Mouse (Mus musculus) forebrain, embryonic 13.5 days (tissue): Measurements from ENCODE around the gene Ctc1. TPM values are rescaled to one million over a fixed set of nuclear protein-coding genes. Genes with fewer than 3 reads are reported as not detected.
"Not testable (repeated sequence)": the region's sequence is repeated elsewhere in the genome, so short reads cannot be mapped to it uniquely, and the experiment has no call there.

Source experiments
- ATAC-seq: fragments of 200-750 bp; cut with Nextera tagmentation; 2 replicates; pipeline ENCODE4 v1.8.0; 2017
- H3K27ac ChIP-seq: fragments of 300-500 bp; sonication (generic); 2 replicates; pipeline ENCODE4 v1.5.1; 2015; ENCODE audit warnings: inconsistent platforms, mild to moderate bottlenecking, moderate library complexity
- H3K27me3 ChIP-seq: fragments of 300-500 bp; sonication (generic); 2 replicates; pipeline ENCODE4 v1.6.1; 2015; ENCODE audit warnings: mild to moderate bottlenecking, inconsistent platforms
- H3K36me3 ChIP-seq: fragments of 300-500 bp; sonication (generic); 2 replicates; pipeline ENCODE4 v1.6.1; 2015; ENCODE audit warnings: mild to moderate bottlenecking, inconsistent platforms; ENCODE audit not compliant: poor library complexity, severe bottlenecking
- H3K4me1 ChIP-seq: fragments of 300-500 bp; sonication (generic); 2 replicates; pipeline ENCODE4 v1.6.1; 2015; ENCODE audit warnings: inconsistent platforms
- H3K4me2 ChIP-seq: fragments of 300-500 bp; sonication (generic); 2 replicates; pipeline ENCODE4 v1.6.1; 2015; ENCODE audit warnings: inconsistent platforms, mild to moderate bottlenecking, moderate library complexity
- H3K4me3 ChIP-seq: fragments of 300-500 bp; sonication (generic); 2 replicates; pipeline ENCODE4 v1.5.1; 2015; ENCODE audit warnings: mild to moderate bottlenecking, inconsistent platforms
- H3K9ac ChIP-seq: fragments of 300-500 bp; sonication (generic); 2 replicates; pipeline ENCODE4 v1.6.1; 2015; ENCODE audit warnings: mild to moderate bottlenecking, inconsistent platforms
- H3K9me3 ChIP-seq: fragments of 300-500 bp; sonication (generic); replicated peaks from 2 replicates; pipeline ENCODE4 v1.6.1; 2016; ENCODE audit warnings: inconsistent platforms
- WGBS: fragments of 180-500 bp; shearing (Covaris S2); methylation state at CpG from one replicate; pipeline ENCODE4 v1.1.7; 2015; 5-methylcytosine and 5-hydroxymethylcytosine counted together
- polyA plus RNA-seq: library from polyadenylated mRNA; unstranded; fragments of >200 nt; fragmentation: Nextera tagmentation; extraction: Ambion mirVana; gene quantifications from 2 replicates; pipeline ENCODE4 v1.2.1, GENCODE M21; 2015

Ctc1 gene
- 55.6 and 67.4 TPM in 2 replicates for polyA plus RNA-seq

DNA sequence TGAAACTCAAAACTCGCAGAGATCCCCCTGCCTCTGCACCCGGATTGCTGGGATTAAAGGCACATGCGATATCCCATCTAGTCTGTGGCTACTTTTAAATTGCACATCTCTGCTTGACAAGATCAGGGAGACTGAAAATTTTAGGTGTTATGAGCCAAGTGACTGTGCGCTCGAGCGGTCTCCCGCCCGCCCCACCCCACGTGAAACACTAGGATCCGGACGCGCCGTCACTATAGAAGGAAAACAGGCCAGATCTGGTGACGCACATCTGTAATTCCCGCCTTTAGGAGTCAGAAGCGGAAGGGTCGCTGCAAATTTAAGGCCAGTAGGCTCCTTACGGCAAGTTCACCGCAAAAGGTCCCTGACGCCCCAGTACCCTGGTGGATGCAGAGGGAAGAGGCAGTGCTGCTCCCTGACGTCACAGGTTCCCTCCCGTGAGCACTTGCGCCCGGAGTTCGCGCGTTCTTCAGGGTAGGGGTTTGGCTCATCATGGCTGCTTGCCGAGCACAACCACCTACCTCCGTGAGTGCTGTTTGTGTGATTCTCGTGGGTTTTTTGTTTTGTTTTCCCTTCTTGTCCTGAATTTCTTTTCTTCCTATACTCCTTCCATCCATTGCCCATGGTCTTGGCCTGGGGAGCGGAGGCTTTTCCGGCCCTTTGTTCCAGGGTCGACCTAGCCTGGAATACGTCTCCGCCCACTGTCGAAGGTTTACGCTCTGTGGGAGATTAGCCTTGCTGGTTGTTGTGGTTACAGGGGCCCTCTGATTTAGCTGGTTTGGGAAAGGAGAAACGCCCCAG is at the start of gene Ctc1:
TSS of gene Ctc1 (plus strand) at position 268 of the 798 bp plus-strand sequence.
- H3K4me1 ChIP-seq: peaks cover 26% of the 10 kb centered on the region
- 3% methylated on average over 38 of the region's 38 CpGs for whole genome bisulfite sequencing
- peak within 1 kb of the TSS; percentile 69 for H3K4me2 ChIP-seq
- peak; percentile 95 for ATAC-seq
- peak within 1 kb of the TSS; percentile 86 for H3K9ac ChIP-seq
- peak within 1 kb of the TSS; percentile 90 for H3K27ac ChIP-seq
- H3K4me3 ChIP-seq: peak within 1 kb of the TSS; percentile 69
- H3K36me3 ChIP-seq: 0 out of 2 replicates have a peak, but pooled peaks cover 2% of the 10 kb centered on the region
- H3K27me3 ChIP-seq: no peaks in the 10 kb centered on the region
- H3K9me3 ChIP-seq: no peaks in the 10 kb centered on the region

DNA sequence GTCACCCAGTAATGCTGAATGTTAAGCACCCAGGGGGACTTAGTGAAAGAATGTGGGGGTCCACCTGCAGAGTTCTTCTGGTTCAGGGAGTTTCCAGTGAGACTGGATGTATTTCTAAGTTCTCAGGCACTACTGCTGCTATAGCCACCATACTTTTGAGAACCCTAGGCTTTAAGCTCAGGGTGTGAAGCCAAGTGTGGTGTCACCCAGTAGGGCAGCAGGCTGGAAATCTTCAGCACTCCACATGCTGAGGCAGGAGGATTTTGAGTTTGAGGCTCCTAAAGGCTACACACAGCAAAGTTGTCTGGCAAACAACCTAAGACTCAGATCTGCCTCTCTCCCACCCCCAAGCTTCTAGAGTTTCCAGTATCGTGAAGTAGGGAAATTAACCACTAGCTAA is 49.2 kb upstream of the Ctc1 start:
- H3K4me2 ChIP-seq: no peak overlapping the region
- H3K4me3 ChIP-seq: no peak overlapping the region
- H3K9me3 ChIP-seq: no peaks in the 10 kb centered on the region
- H3K27me3 ChIP-seq: peaks cover 13% of the 10 kb centered on the region; the same call in 1 of the 2 replicates
- H3K4me1 ChIP-seq: peaks cover 13% of the 10 kb centered on the region
- H3K27ac ChIP-seq: no peak overlapping the region
- H3K36me3 ChIP-seq: no peaks in the 10 kb centered on the region
- 46% methylated on average over 1 of the region's 1 CpGs for WGBS
- ATAC-seq: no peak
- H3K9ac ChIP-seq: no peak overlapping the region

DNA sequence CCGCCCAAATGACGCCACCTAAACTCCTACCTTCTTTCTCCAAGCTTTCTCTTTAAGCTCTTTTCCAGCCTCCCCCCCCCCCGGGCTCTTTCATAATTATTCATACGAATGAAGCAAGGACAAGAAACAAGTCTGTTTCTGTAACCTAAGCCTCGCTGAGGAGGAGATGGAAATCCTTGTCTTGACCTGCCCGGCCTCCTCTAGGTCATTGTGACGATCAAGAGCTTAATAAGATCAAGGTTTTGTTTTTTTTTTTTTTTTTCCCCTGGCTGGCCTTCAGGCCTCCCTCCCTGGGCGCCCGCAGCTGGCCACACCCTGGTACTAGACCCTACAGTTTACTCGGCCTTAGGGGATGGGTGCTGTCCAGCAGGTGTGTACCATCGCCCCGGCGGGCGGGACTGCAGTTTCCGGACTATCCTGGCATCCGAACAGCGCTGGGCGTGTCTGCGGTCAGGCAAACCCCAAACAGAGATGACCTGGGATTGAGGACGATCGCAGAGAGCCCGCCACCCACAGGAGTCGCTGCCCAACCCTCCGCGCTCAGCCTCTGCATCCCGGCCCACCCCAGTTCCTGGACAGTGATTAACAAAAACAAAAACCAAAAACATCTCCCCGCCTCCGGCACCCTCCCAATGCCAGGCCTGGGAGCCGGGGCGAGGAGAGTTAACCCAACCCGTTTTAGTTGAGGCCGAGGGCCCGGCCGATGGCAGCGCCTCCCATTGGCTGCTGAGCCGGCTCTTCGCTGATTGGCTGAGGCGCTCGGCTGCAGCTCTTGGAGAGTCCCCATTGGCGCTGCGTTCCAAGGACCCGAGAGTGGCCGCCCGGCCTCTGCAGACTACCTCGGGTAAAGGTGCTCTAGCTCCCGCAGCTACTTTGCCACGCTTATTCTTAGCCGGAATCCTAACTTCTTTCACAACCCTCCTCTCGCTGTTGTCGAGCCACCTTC is 48.1 kb upstream of the Ctc1 start, which contains the start of gene Slc25a35:
TSS of gene Slc25a35 (plus strand) at position 795 of the 946 bp plus-strand sequence.
- peaks cover 13% of the 10 kb centered on the region for H3K4me1 ChIP-seq
- 2% methylated on average over 50 of the region's 50 CpGs for WGBS
- H3K9me3 ChIP-seq: no peaks in the 10 kb centered on the region
- no peaks in the 10 kb centered on the region for H3K36me3 ChIP-seq
- peak; percentile 99 for ATAC-seq
- H3K27ac ChIP-seq: no peak within 1 kb of the TSS
- peak within 1 kb of the TSS; percentile 64 for H3K4me3 ChIP-seq
- H3K4me2 ChIP-seq: peak within 1 kb of the TSS; percentile 93
- H3K9ac ChIP-seq: peak within 1 kb of the TSS; percentile 75
- H3K27me3 ChIP-seq: peaks cover 13% of the 10 kb centered on the region; the same call in 1 of the 2 replicates

DNA sequence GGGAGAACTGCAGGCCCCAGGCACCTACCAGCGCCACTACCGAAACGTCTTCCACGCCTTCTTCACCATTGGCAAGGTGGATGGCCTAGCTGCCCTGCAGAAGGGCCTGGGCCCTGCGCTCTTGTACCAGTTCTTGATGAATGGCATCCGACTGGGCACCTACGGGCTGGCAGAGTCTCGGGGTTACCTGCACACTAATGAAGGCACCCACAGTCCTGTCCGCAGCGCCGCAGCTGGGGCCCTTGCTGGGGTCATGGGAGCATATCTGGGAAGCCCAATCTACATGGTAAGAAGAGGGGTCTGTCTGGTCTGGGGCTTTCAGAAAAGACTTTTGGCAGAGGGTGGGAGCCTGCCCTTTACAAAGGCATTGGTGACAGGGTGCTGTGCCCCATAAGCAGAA is 47.0 kb upstream of the Ctc1 start:
- Histone ChIP-seq H3K9me3 (no peaks in the 10 kb centered on the region), H3K27me3 (peaks cover 8% of the 10 kb centered on the region; the same call in 1 of the 2 replicates), H3K4me2 (peak overlapping the region; percentile 93), H3K4me3 (0 out of 2 replicates have a peak overlapping the region, but pooled peaks have one; percentile 64), H3K9ac (peak overlapping the region; percentile 35), H3K27ac (no peak overlapping the region), H3K36me3 (no peaks in the 10 kb centered on the region), H3K4me1 (peaks cover 20% of the 10 kb centered on the region)
- ATAC-seq: no peak
- WGBS: 85% methylated on average over 11 of the region's 11 CpGs

DNA sequence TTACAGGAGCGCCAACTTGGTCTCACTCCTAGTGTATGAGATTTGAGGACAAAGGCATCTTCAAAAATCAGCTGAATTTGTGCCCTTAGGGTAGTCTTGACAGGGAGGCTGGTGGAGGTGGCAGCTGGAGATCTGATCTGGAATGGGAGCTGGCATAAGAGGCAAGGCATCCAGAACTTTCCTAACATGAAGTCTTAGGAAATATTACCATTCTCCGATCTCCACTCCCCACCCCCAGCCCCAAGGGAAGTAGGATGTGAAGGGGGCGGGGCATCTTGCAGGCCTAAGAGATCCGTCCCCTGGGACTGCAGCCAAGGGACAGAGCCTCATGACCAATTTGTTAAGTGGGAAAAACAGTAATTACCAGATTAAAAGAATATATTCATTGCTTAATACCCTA is 45.5 kb upstream of the Ctc1 start:
- H3K27ac ChIP-seq: no peak overlapping the region
- no peak overlapping the region for H3K4me2 ChIP-seq
- H3K27me3 ChIP-seq: peaks cover 8% of the 10 kb centered on the region; the same call in 1 of the 2 replicates
- H3K36me3 ChIP-seq: no peaks in the 10 kb centered on the region
- no peak overlapping the region for H3K9ac ChIP-seq
- 72% methylated on average over 4 of the region's 4 CpGs for WGBS
- H3K9me3 ChIP-seq: no peaks in the 10 kb centered on the region
- no peak for ATAC-seq
- H3K4me1 ChIP-seq: peaks cover 20% of the 10 kb centered on the region
- H3K4me3 ChIP-seq: no peak overlapping the region

DNA sequence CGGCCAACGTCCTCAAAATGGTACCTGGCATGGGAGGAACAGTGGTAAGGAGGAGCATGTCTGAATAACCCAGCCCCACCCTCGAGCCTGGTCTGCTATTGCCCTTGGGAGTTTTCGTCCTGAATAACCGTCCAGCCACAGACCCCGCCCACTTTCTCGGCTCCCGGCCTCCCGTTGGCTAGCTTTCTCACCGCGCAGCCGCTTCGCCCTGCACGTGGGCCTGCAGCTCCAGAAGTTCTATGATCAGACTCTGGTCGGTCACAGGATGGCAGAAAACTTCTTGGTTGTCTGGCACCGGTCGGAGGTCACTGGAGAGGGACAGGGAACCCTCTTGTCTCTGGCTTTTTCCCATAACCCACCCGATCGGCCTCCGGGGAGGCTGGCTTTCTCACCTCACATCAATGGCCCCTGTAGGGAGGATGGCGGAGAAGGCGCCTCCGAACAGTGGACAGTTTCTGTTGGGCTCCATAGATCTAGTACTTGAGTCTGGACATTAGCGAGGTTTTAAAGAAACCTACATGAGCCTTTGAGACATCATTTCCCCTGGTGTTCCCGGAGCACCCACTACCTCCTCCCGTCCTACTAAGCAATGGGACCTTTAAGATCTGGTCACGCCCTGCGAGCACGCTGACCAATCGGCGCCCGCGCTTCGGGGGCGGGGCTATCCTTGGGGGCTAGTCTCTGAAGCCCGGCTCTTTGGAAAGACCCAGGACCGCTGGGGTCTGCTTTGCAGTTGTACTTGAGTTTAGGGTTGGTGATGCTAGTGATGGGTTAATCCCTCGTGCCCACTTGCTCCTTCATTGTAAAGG is 42.3 kb upstream of the Ctc1 start:
- peak overlapping the region; percentile 67 for H3K4me2 ChIP-seq
- peak overlapping the region; percentile 46 for H3K4me3 ChIP-seq
- not testable (repeated sequence) for H3K9me3 ChIP-seq, H3K36me3 ChIP-seq, H3K27ac ChIP-seq, H3K27me3 ChIP-seq, H3K4me1 ChIP-seq
- H3K9ac ChIP-seq: peak overlapping the region; percentile 50
- WGBS: under 1% methylated on average over 38 of the region's 38 CpGs
- ATAC-seq: peak; percentile 93

DNA sequence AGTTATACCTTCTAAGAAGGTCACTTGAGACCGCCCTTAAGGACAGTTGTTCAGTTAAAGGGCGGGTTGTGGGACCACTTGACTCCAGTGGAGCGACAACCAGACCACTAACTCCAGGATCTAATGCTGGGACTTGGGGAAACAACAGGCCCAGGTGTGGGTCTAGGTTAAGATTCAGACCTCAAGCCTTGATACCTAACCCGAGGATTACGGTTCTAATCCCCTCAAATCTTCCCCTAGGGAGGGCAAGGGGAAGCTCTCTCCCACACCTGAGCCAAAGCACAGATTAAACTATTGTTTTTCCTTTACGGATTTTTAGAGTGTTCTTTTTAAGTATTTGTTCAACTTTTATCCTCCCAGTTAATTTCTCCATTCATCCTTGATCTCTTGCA is 41.7 kb upstream of the Ctc1 start:
- Histone ChIP-seq H3K9ac (0 out of 2 replicates have a peak overlapping the region, but pooled peaks have one; percentile 5), H3K36me3 (no peaks in the 10 kb centered on the region), H3K27me3 (no peaks in the 10 kb centered on the region), H3K4me1 (peaks cover 7% of the 10 kb centered on the region), H3K4me3 (peak overlapping the region; percentile 46), H3K4me2 (peak overlapping the region; percentile 67), H3K9me3 (no peaks in the 10 kb centered on the region), H3K27ac (no peak overlapping the region)
- no peak for ATAC-seq
- WGBS: 29% methylated on average over 6 of the region's 6 CpGs

DNA sequence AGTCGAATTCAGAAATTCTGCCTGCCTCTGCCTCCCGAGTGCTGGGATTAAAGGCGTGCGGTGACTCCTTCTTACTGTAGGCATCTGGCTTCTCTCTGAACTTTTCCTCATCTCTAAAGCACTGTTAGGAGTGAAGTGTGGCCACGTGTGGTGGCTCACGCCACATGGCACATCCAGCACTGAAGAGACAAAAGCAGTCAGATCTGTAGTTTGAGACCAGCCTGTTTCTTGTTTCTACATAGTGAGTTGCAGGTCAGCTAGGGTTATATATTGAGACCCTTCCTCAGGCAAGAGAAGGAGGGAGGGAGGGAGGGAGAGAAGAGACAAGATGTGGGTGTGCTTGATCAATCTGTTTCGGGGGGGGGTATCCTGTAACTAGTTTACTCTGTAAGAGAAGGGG is 40.6 kb upstream of the Ctc1 start, which contains the start of gene Rangrf:
TSS of gene Rangrf (minus strand) at position 101 of the 400 bp plus-strand sequence.
- Histone ChIP-seq H3K27ac (no peak within 1 kb of the TSS), H3K9ac (0 out of 2 replicates have a peak within 1 kb of the TSS, but pooled peaks have one; percentile 5), H3K27me3 (no peaks in the 10 kb centered on the region), H3K4me1 (peaks cover 7% of the 10 kb centered on the region), H3K4me3 (peak within 1 kb of the TSS; percentile 46), H3K4me2 (peak within 1 kb of the TSS; percentile 67), H3K9me3 (no peaks in the 10 kb centered on the region), H3K36me3 (no peaks in the 10 kb centered on the region)
- 85% methylated on average over 7 of the region's 7 CpGs for WGBS
- no peak for ATAC-seq

DNA sequence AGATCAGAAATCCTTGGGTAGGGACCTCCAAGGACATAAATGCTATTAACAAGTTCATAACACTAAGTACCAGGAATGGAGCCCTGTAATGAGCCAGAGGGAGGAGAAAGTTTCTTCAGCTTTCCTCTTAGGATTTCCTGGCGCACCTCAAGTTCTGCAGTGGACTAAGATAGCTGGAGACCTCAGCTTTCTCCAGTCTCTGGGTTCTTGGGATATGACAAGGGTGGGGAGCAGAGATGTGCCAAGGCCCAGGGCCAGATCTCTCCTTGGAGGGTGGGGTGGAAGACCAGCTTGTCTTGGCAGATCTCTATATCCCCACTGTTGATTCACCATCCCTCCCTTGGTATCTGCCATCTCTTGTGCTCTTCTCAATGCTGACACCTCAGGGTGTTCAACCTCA is 40.1 kb upstream of the Ctc1 start:
- Histone ChIP-seq H3K9ac (no peak overlapping the region), H3K4me3 (no peak overlapping the region), H3K27me3 (no peaks in the 10 kb centered on the region), H3K4me1 (peaks cover 7% of the 10 kb centered on the region), H3K4me2 (no peak overlapping the region), H3K36me3 (no peaks in the 10 kb centered on the region), H3K9me3 (no peaks in the 10 kb centered on the region), H3K27ac (no peak overlapping the region)
- no peak for ATAC-seq
- WGBS: 78% methylated on average over 1 of the region's 1 CpGs

DNA sequence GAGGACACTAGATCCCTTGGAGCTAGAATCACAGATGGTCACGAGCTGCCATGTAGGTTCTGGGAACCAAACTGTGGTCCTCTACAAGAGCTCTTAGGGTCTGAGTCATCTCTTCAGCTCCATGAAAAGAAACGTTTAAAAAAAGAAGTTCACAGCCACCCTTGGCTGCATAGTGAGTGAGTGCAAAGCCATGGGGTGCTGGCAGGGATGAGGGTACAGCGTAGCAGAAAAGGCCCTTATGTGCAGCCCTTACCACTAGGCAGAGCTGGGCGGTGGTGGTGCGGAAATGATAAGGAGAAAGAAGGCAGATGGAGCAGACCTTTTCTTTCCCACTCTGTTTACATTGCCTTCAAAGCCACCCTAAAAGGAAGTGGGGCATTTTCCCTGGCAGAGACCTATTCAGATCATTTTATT is 36.4 kb upstream of the Ctc1 start:
- Histone ChIP-seq H3K4me1 (no peaks in the 10 kb centered on the region), H3K4me2 (no peak overlapping the region), H3K9me3 (no peaks in the 10 kb centered on the region), H3K4me3 (no peak overlapping the region), H3K36me3 (no peaks in the 10 kb centered on the region), H3K27me3 (no peaks in the 10 kb centered on the region), H3K27ac (no peak overlapping the region), H3K9ac (no peak overlapping the region)
- ATAC-seq: no peak
- 66% methylated on average over 5 of the region's 5 CpGs for WGBS

DNA sequence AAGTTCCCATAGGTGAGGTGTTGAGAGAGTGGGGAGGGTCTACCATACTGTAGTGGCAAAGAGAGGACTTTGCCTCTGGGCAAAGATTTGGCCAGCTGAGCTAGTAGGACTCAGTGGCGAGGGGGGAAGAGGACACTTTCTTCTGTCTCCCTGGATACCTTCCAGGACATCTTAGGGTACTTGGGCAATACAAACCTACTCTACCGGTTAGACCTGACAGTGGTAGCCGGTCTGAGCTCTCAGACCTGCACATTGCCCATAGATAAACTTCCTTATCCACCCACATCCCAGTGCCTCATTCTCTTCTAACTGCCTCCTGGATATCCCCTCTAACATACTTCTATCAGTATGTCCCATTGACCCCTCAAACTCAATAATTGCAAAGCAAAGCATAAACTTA is 34.8 kb upstream of the Ctc1 start:
- ATAC-seq: no peak
- 84% methylated on average over 3 of the region's 3 CpGs for WGBS
- Histone ChIP-seq H3K9me3 (no peaks in the 10 kb centered on the region), H3K27me3 (no peaks in the 10 kb centered on the region), H3K4me2 (no peak overlapping the region), H3K36me3 (peaks cover under 1% of the 10 kb centered on the region; the same call in 1 of the 2 replicates), H3K4me1 (no peaks in the 10 kb centered on the region), H3K9ac (no peak overlapping the region), H3K27ac (no peak overlapping the region), H3K4me3 (no peak overlapping the region)
